Mouse (Mus musculus) adrenal gland, postnatal 10 days (tissue): Measurements from ENCODE around the gene Sat2. TPM values are rescaled to one million over a fixed set of nuclear protein-coding genes. Genes with fewer than 3 reads are reported as not detected.
A peak's percentile ranks its signal among the peaks of the same experiment; 100 is the strongest.

Experiments used
- DNase-seq: peaks from one replicate; pipeline ENCODE4 v3.0.0; 2021; ENCODE audit warnings: mixed read lengths
- total RNA-seq, 2 experiments: library from RNA; stranded (reverse); gene quantifications; 2 replicates each; pipeline ENCODE4 v1.2.3; 2021

Gene Sat2
- total RNA-seq, 2 experiments from 2014 or later, result 9.2 to 10.1 TPM

GRCm38 (mm10) chr11:69632284-69633089 is 10.7 kb downstream of the Sat2 start, which contains the start of gene Fxr2:
Fxr2 (plus strand) TSS chr11:69632990.
- DNase-seq, result peak; percentile 100

- DNase-seq, result no peak
Observed at GRCm38 (mm10) chr11:69633128-69633866, 11.5 kb downstream of the Sat2 start.

GRCm38 (mm10) chr11:69635471-69635870 is 13.6 kb downstream of the Sat2 start:
- DNase-seq, result no peak

- no peak for DNase-seq
Observed at GRCm38 (mm10) chr11:69645860-69646259, 24.0 kb downstream of the Sat2 start.

GRCm38 (mm10) chr11:69653399-69653798 is 31.6 kb downstream of the Sat2 start:
- no peak for DNase-seq

- DNase-seq, result no peak
Observed at GRCm38 (mm10) chr11:69654760-69655159, 32.9 kb downstream of the Sat2 start.

- peak; percentile 78 for DNase-seq
Observed at GRCm38 (mm10) chr11:69655264-69656064, 33.6 kb downstream of the Sat2 start, which contains the start of gene Sox15. Sox15 (plus strand) TSS chr11:69655314.

- no peak for DNase-seq
Observed at GRCm38 (mm10) chr11:69656065-69656455, 34.2 kb downstream of the Sat2 start.

- DNase-seq, result peak; percentile 59
Observed at GRCm38 (mm10) chr11:69656617-69657461, 35.0 kb downstream of the Sat2 start.

GRCm38 (mm10) chr11:69657462-69657881 is 35.6 kb downstream of the Sat2 start:
- DNase-seq, result no peak

GRCm38 (mm10) chr11:69661221-69661881 is 39.5 kb downstream of the Sat2 start:
- DNase-seq, result peak; percentile 70

- peak; percentile 94 for DNase-seq
Observed at GRCm38 (mm10) chr11:69662213-69662966, 40.6 kb downstream of the Sat2 start, which contains the start of gene Mpdu1. Mpdu1 (minus strand) TSS chr11:69662642.

GRCm38 (mm10) chr11:69662967-69663671 is 41.3 kb downstream of the Sat2 start:
- DNase-seq, result no peak

GRCm38 (mm10) chr11:69663795-69664194 is 42.0 kb downstream of the Sat2 start:
- DNase-seq, result peak; percentile 72

- no peak for DNase-seq
Observed at GRCm38 (mm10) chr11:69664841-69665240, 43.0 kb downstream of the Sat2 start.

GRCm38 (mm10) chr11:69665457-69665960 is 43.7 kb downstream of the Sat2 start:
- DNase-seq, result no peak

- peak; percentile 62 for DNase-seq
Observed at GRCm38 (mm10) chr11:69665961-69666664, 44.3 kb downstream of the Sat2 start, which contains the start of gene Cd68. Cd68 (minus strand) TSS chr11:69666153.

GRCm38 (mm10) chr11:69666665-69667005 is 44.8 kb downstream of the Sat2 start:
- no peak for DNase-seq
